Mouse (Mus musculus) T-helper 1 cell (primary cell): ENCODE data around the gene Greb1.

Experiments
- in situ Hi-C: fragments of 300-600 bp; cut with MboI, MseI; formaldehyde crosslinking; loops from one replicate; pipeline ENCODE4 v1.15.1; 2025; ENCODE audit warnings: high pct_unique_total_duplicates

Gene Greb1

DNA sequence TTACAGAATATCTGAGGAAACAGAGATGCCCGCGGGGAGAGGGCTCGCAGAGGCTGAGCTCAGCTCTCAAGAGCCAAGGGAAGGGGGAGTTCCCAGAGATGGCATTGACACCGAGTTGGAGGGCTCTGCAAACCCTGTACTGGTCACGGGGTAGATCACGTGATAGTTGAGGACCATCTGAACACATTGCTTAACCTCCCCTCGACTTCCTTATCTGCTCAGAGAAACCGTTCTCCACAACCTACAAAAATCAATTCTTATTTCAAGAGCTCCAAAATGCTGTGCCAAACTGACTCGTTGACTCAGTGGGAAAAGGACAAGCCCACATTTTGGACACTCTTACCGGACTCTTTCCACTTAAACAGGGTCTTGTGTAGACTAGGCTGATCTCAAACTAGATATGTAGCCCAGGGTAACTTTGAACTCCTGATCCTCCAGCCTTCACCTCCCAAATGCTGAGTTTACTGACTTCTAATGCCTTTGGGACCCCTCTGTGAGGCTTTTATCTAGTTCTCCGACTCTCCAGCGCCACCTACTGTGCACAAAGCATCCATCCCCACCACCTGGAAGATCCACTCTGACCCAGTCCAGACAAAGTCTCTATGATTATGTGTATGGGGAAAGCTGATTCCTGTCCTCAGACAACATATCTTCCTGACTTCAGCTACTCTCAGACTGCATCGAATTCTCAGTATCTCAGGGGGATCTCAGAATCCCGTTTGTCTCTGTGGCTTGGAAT lies 166.4 kb downstream of the Greb1 start:
- in situ Hi-C loops = no loop called here

DNA sequence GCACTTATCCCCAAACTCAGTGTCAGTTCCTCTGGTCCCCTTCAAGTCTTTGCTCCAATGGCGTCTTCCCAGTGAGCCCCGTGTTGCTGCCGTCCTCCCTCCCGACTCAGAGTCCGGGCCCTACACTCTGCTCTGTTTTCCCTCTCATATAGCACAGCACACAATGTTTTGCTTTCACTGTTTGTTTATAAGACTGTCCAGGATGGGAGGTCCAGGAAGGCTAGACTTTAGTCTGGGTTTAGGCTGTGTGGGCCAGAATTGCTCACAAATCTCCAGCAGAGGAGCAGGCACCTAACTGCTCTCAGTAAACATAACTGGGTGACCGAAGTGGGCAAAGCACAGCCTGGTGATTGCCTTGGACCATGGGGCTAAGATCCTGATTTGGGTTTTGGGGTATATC lies 167.5 kb downstream of the Greb1 start:
- in situ Hi-C loops = no loop called here

DNA sequence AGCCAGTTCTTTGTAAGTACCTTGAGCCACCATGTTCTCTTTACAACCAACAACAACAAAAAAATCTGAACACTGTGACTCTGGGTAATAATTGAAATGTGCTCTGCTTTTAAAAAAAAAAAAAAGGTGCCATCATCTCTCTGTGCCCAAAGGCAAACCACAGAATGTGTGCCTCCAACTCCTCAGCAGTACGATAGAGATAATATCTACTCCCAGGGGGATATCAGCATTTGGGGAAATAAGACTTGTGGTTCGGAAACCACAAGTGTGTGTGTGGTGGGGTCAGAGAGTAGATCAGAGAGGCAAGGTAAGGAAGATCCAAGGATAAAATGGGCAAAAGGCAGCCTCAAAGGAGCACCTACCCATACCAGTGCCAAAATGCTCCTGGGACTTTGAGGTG lies 169.3 kb downstream of the Greb1 start:
- in situ Hi-C loops = no loop called here

DNA sequence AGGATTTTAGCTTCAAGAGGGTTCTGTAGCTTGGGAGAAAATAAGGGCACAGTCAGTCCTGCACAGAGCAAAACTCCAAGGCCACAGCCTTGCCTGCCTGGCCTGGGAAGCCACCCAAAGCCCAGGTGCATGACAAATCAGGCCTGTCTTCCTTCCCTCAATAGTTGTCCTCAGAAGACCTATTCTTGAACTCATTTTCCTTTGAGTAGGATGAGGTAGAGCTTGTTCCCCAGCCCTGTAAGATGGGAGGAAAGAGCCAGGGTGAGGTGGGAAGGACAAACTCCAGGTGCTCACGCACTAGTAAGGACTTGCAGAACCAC lies 169.9 kb downstream of the Greb1 start:
- in situ Hi-C loops = no loop called here

DNA sequence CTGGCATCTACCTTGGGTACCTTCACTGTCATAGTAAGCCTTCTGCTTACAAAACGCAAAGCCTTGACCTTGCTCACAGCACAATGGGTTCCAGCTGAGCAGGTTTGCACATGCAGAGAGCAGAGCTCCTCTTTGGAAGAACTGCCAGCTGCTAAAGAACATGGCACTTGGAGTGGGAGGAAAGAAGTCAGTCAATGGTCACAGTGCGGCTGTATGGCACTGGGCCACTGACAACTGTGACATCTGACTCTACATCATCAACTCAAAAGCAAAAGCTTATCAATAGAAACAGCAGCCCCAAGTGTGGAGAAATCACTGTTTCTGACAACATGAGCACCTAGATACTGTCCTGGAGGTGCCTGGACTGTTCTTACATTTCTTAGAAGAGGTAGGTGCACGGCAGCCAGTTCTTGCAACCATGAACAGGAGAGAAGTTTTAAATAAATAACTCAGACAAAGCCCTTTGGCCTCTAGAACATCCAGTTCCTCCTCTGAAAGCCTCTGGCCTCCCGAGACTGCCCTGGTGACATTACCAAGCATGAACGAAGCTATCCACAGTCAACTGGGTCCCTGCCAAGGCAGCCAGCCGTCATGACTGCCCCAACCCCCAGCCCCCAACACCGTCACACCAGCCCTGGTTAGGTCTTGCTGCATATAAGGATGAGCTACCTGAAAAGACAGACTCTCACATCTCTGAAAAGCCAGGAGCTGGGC lies 170.4 kb downstream of the Greb1 start:
- in situ Hi-C loops = no loop called here
